Mouse (Mus musculus) lung, postnatal 0 days (tissue): ENCODE measurements around the gene Osbpl7.

Experiments used
- CTCF ChIP-seq: IDR thresholded peaks from 2 replicates; pipeline ENCODE4 v1.5.1; 2016; ENCODE audit warnings: antibody characterized with exemption, mild to moderate bottlenecking
- EP300 ChIP-seq: IDR thresholded peaks from 2 replicates; pipeline ENCODE4 v1.6.1; 2016; ENCODE audit warnings: antibody characterized with exemption, mild to moderate bottlenecking, control low read depth

DNA sequence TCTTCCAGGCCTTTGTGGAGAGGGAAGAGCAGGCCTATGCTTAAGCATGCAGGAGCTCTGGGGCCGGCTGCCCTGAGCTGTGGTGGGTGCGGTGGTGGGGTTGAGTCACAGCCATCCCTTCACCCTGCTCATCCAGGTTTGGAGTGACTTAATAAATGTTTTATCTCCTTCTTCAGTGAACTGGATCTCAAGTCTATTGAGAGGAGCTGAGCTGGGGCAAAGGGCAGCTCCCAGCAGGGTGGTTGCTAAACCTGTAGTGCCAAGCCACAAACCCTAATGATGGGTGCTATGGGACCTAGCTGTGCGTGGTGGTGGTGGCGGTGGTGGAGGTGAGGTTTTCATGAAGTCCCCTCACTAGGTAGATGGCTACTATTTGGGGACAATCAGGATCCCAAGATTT, 16.6 kb upstream of the Osbpl7 start:
- TF ChIP-seq CTCF (no peak), EP300 (no peak)
